In the genomic region with DNA sequence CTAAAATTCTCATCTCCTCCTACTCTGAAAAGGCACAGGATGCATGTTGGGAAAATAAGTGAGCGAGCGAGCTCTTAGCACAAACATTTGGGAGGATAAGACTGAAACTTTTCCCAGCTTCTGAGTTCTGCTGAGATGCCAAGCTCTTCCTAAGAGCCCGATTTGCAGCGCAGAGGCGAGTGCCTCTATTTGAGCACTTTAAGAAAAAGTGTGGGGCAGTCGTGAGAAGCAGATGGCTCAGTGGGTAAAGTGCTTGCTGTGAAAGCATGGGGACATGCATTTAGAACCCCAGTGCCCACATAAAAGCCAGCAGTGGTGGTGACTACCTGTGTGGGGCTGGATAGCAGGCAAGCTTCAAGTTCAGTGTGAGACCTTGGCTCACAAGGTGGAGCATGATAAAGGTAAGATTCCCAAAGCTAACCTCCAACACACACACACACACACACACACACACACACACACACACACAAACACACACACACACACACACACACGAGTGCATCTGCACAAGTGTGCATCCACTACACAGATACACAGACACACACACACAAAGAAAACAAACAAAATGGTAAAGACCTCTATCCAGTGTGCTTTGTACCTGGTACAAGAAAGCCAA, we compare ENCODE assay signal across 12 mouse cellular contexts. TPM values are rescaled to one million over a fixed set of nuclear protein-coding genes. Genes with fewer than 3 reads are reported as not detected.
DNase-seq lines count a peak whose midpoint lies in the region; ATAC-seq and TF ChIP-seq lines count a peak whose summit lies in the region.
"Had no signal": no experiment of that assay in that cellular context is flagged by ENCODE, and none has a peak within 500 bp of the region (broad histone marks: within the 10 kb centered on the region; RNA-seq: fewer than 3 reads in every experiment).

No protein-coding gene starts in this region.

- no peak for DNase-seq in lung, adult 2 months
- DNase-seq in embryonic facial prominence, embryonic 14.5 days (ENCODE audit: low spot score), result no peak
- no peak for DNase-seq in layer of hippocampus, adult 8-10 months (ENCODE audit: low spot score in 2 of 2)
- DNase-seq in cerebellum, adult 9-11 months, result no peak
- DNase-seq: cerebellum, adult 11-12 months had no signal

- peaks cover 21% of the 10 kb centered on the region for H3K4me1 ChIP-seq in heart, embryonic 16.5 days (ENCODE audit: control insufficient read depth, insufficient read depth, low read length)
- H3K4me1 ChIP-seq in heart, embryonic 11.5 days (ENCODE audit: control insufficient read depth, insufficient read depth, low read length), result peaks cover 26% of the 10 kb centered on the region
- H3K4me1 ChIP-seq in lung, embryonic 15.5 days, result peaks cover 50% of the 10 kb centered on the region
- H3K4me1 ChIP-seq in lung, adult 2 months (ENCODE audit: control insufficient read depth, insufficient read depth, low read length), result peaks cover 42% of the 10 kb centered on the region
- H3K4me1 ChIP-seq in bone marrow, adult 2 months (ENCODE audit: control insufficient read depth, insufficient read depth, low read length), result peaks cover 27% of the 10 kb centered on the region
- peaks cover 25% of the 10 kb centered on the region for H3K4me1 ChIP-seq in embryonic facial prominence, embryonic 14.5 days (ENCODE audit: control insufficient read depth, insufficient read depth, low read length)
- H3K4me1 ChIP-seq: forebrain, embryonic 13.5 days had no signal

- TF ChIP-seq POLR2A in lung, adult 2 months (IDR thresholded peaks at IDR 0.05; ENCODE audit: borderline replicate concordance, extremely low read depth, low read depth, low read length), result no peak
- no peak for TF ChIP-seq POLR2A in bone marrow, adult 2 months (IDR thresholded peaks at IDR 0.05; ENCODE audit: borderline replicate concordance, control insufficient read depth, low read depth, low read length)

- no peak for ATAC-seq in heart, embryonic 16.5 days (replicated peaks; ENCODE audit: extremely low read depth, insufficient read depth, low FRiP score)
- no peak for ATAC-seq in heart, embryonic 11.5 days (replicated peaks; ENCODE audit: insufficient number of reproducible peaks, low FRiP score, low TSS enrichment)
- no peak for ATAC-seq in lung, embryonic 15.5 days (ENCODE audit: borderline replicate concordance, extremely low read depth, low FRiP score, low TSS enrichment)
- ATAC-seq in embryonic facial prominence, embryonic 14.5 days (ENCODE audit: low read depth), result no peak
- ATAC-seq: forebrain, embryonic 13.5 days; midbrain, embryonic 16.5 days had no signal

- no peaks in the 10 kb centered on the region for H3K9me3 ChIP-seq in heart, embryonic 16.5 days (replicated peaks; ENCODE audit: control insufficient read depth, low read length)
- H3K9me3 ChIP-seq in heart, embryonic 11.5 days (replicated peaks; ENCODE audit: control insufficient read depth, low read length), result no peaks in the 10 kb centered on the region
- no peaks in the 10 kb centered on the region for H3K9me3 ChIP-seq in lung, embryonic 15.5 days
- no peaks in the 10 kb centered on the region for H3K9me3 ChIP-seq in embryonic facial prominence, embryonic 14.5 days (ENCODE audit: control insufficient read depth, low read length)
- H3K9me3 ChIP-seq: forebrain, embryonic 13.5 days; liver, embryonic 15.5 days had no signal

- no peak overlapping the region for H3K4me3 ChIP-seq in heart, embryonic 16.5 days (ENCODE audit: low read length)
- H3K4me3 ChIP-seq in heart, embryonic 11.5 days (ENCODE audit: low read depth, low read length), result no peak overlapping the region
- H3K4me3 ChIP-seq in lung, embryonic 15.5 days, result no peak overlapping the region
- no peak overlapping the region for H3K4me3 ChIP-seq in lung, adult 2 months (replicated peaks; ENCODE audit: extremely low read depth, low read depth, low read length)
- H3K4me3 ChIP-seq in bone marrow, adult 2 months (replicated peaks; ENCODE audit: control insufficient read depth, low read depth, low read length), result no peak overlapping the region
- no peak overlapping the region for H3K4me3 ChIP-seq in embryonic facial prominence, embryonic 14.5 days (ENCODE audit: low read depth, low read length)
- H3K4me3 ChIP-seq: forebrain, embryonic 13.5 days; liver, embryonic 15.5 days had no signal

- peak overlapping the region; percentile 66 for H3K27ac ChIP-seq in heart, embryonic 16.5 days (ENCODE audit: low read length)
- no peak overlapping the region for H3K27ac ChIP-seq in heart, embryonic 11.5 days (ENCODE audit: low read depth, low read length)
- H3K27ac ChIP-seq in lung, embryonic 15.5 days, result peak overlapping the region; percentile 61
- H3K27ac ChIP-seq in bone marrow, adult 2 months (ENCODE audit: control insufficient read depth, insufficient read depth, low read depth, low read length, poor library complexity), result peak overlapping the region; percentile 16; the same call in 1 of the 2 replicates
- 0 out of 2 replicates have a peak overlapping the region, but pooled peaks have one; percentile 31 for H3K27ac ChIP-seq in embryonic facial prominence, embryonic 14.5 days (replicated peaks; ENCODE audit: low read depth, low read length)
- H3K27ac ChIP-seq: forebrain, embryonic 13.5 days; liver, embryonic 15.5 days had no signal

- TF ChIP-seq CTCF in lung, adult 2 months (IDR thresholded peaks at IDR 0.05; ENCODE audit: insufficient read depth, low read length), result no peak
- TF ChIP-seq CTCF in bone marrow, adult 2 months (IDR thresholded peaks at IDR 0.05; ENCODE audit: control insufficient read depth, insufficient read depth, low read length), result no peak

- no peaks in the 10 kb centered on the region for H3K36me3 ChIP-seq in heart, embryonic 16.5 days (ENCODE audit: control insufficient read depth, insufficient read depth)
- no peaks in the 10 kb centered on the region for H3K36me3 ChIP-seq in heart, embryonic 11.5 days (ENCODE audit: control insufficient read depth, insufficient read depth, low read length)
- no peaks in the 10 kb centered on the region for H3K36me3 ChIP-seq in lung, embryonic 15.5 days
- no peaks in the 10 kb centered on the region for H3K36me3 ChIP-seq in embryonic facial prominence, embryonic 14.5 days (ENCODE audit: control insufficient read depth, insufficient read depth, low read length)
- H3K36me3 ChIP-seq: liver, embryonic 15.5 days had no signal

- H3K27me3 ChIP-seq in heart, embryonic 16.5 days (ENCODE audit: control insufficient read depth, insufficient read depth, low read length), result no peaks in the 10 kb centered on the region
- 0 out of 2 replicates have a peak, but pooled peaks cover 2% of the 10 kb centered on the region for H3K27me3 ChIP-seq in heart, embryonic 11.5 days (ENCODE audit: control insufficient read depth, insufficient read depth, low read length)
- no peaks in the 10 kb centered on the region for H3K27me3 ChIP-seq in lung, embryonic 15.5 days
- no peaks in the 10 kb centered on the region for H3K27me3 ChIP-seq in embryonic facial prominence, embryonic 14.5 days (replicated peaks; ENCODE audit: control insufficient read depth, insufficient read depth, low read length)
- H3K27me3 ChIP-seq: forebrain, embryonic 13.5 days had no signal

- 67% methylated on average over 7 of the region's 7 CpGs for WGBS in heart, embryonic 16.5 days
- 80% methylated on average over 7 of the region's 7 CpGs for WGBS in heart, embryonic 11.5 days (ENCODE audit: insufficient replicate concordance)
- 77% methylated on average over 7 of the region's 7 CpGs for WGBS in lung, embryonic 15.5 days
- WGBS in lung, adult 2 months, result 73% methylated on average over 7 of the region's 7 CpGs
- 66% methylated on average over 7 of the region's 7 CpGs for WGBS in bone marrow, adult 2 months
- WGBS in embryonic facial prominence, embryonic 14.5 days, result 76% methylated on average over 7 of the region's 7 CpGs

- no peak overlapping the region for H3K9ac ChIP-seq in heart, embryonic 16.5 days (ENCODE audit: low read length)
- H3K9ac ChIP-seq in heart, embryonic 11.5 days (ENCODE audit: low read depth, low read length), result no peak overlapping the region
- no peak overlapping the region for H3K9ac ChIP-seq in lung, embryonic 15.5 days
- H3K9ac ChIP-seq in embryonic facial prominence, embryonic 14.5 days (ENCODE audit: low read depth, low read length), result 0 out of 2 replicates have a peak overlapping the region, but pooled peaks have one; percentile 23
- H3K9ac ChIP-seq: forebrain, embryonic 13.5 days; liver, embryonic 15.5 days had no signal

- 0 out of 2 replicates have a peak overlapping the region, but pooled peaks have one; percentile 14 for H3K4me2 ChIP-seq in heart, embryonic 16.5 days (ENCODE audit: low read depth, low read length)
- no peak overlapping the region for H3K4me2 ChIP-seq in heart, embryonic 11.5 days
- H3K4me2 ChIP-seq in lung, embryonic 15.5 days, result no peak overlapping the region
- H3K4me2 ChIP-seq in embryonic facial prominence, embryonic 14.5 days (ENCODE audit: low read depth, low read length), result no peak overlapping the region
- H3K4me2 ChIP-seq: forebrain, embryonic 13.5 days; liver, embryonic 15.5 days had no signal

RNA-seq across cellular contexts. Expression of gene Fli1, which starts 37.1 kb away (rescaled TPM):
- polyA plus RNA-seq in heart, embryonic 16.5 days (2015; fragmentation: Nextera tagmentation; extraction: Ambion mirVana), result 20.1 and 23.4 TPM in 2 replicates
- 17.1 and 18.7 TPM in 2 replicates for polyA plus RNA-seq in heart, embryonic 11.5 days (2014; fragmentation: Nextera tagmentation; extraction: Ambion mirVana)
- polyA plus RNA-seq in lung, embryonic 15.5 days (2015; fragmentation: Nextera tagmentation; extraction: Ambion mirVana), result 34.4 and 35.2 TPM in 2 replicates
- 12.9 and 14.1 TPM in 2 replicates for polyA plus RNA-seq in lung, adult 2 months (2012; rRNA removed)
- 17.4 and 33.9 TPM in 2 replicates for polyA plus RNA-seq in bone marrow, adult 2 months (2011; ENCODE audit: insufficient read depth, insufficient read length, low replicate concordance, missing spikeins)
- 18.8 and 22.9 TPM in 2 replicates for polyA plus RNA-seq in embryonic facial prominence, embryonic 14.5 days (2014; fragmentation: Nextera tagmentation; extraction: Ambion mirVana)
- total RNA-seq in layer of hippocampus, adult 8-10 months (2022), result 10 to 100 TPM in 1 of 4 experiments, 1 to 10 TPM in 3; 4.4 to 11.1 (median 6.3) TPM
